Mouse (Mus musculus) embryonic facial prominence, embryonic 13.5 days (tissue): ENCODE results near the gene Nfkb1. TPM values are rescaled to one million over a fixed set of nuclear protein-coding genes. Genes with fewer than 3 reads are reported as not detected.

Source experiments
- ATAC-seq: fragments of 200-750 bp; cut with Nextera tagmentation; 2 replicates; pipeline ENCODE4 v1.8.0; 2017; ENCODE audit warnings: low read depth; ENCODE audit not compliant: insufficient number of reproducible peaks, insufficient read depth, low FRiP score, low TSS enrichment
- H3K27ac ChIP-seq: fragments of 300-500 bp; sonication (generic); 2 replicates; pipeline ENCODE4 v1.5.1; 2015; ENCODE audit warnings: moderate library complexity, mild to moderate bottlenecking, inconsistent platforms
- H3K27me3 ChIP-seq: fragments of 300-500 bp; sonication (generic); 2 replicates; pipeline ENCODE4 v1.6.1; 2015; ENCODE audit warnings: mild to moderate bottlenecking, inconsistent platforms
- H3K36me3 ChIP-seq: fragments of 300-500 bp; sonication (generic); 2 replicates; pipeline ENCODE4 v1.6.1; 2015; ENCODE audit warnings: mild to moderate bottlenecking, inconsistent platforms
- H3K4me1 ChIP-seq: fragments of 300-500 bp; sonication (generic); 2 replicates; pipeline ENCODE4 v1.6.1; 2015; ENCODE audit warnings: inconsistent platforms
- H3K4me2 ChIP-seq: fragments of 300-500 bp; sonication (generic); 2 replicates; pipeline ENCODE4 v1.6.1; 2015; ENCODE audit warnings: moderate library complexity, mild to moderate bottlenecking, inconsistent platforms
- H3K4me3 ChIP-seq: fragments of 300-500 bp; sonication (generic); 2 replicates; pipeline ENCODE4 v1.5.1; 2015; ENCODE audit warnings: mild to moderate bottlenecking, inconsistent platforms
- H3K9ac ChIP-seq: fragments of 300-500 bp; sonication (generic); 2 replicates; pipeline ENCODE4 v1.6.1; 2015; ENCODE audit warnings: mild to moderate bottlenecking, inconsistent platforms
- H3K9me3 ChIP-seq: fragments of 300-500 bp; sonication (generic); 2 replicates; pipeline ENCODE4 v1.6.1; 2016; ENCODE audit warnings: inconsistent platforms
- WGBS: fragments of 180-500 bp; shearing (Covaris S2); methylation state at CpG from one replicate; pipeline ENCODE4 v1.1.7; 2015; ENCODE audit warnings: mixed read lengths; 5-methylcytosine and 5-hydroxymethylcytosine counted together
- polyA plus RNA-seq: library from polyadenylated mRNA; unstranded; fragments of >200 nt; fragmentation: Nextera tagmentation; extraction: Ambion mirVana; gene quantifications from 2 replicates; pipeline ENCODE4 v1.2.1, GENCODE M21; 2015

Nfkb1 gene
- polyA plus RNA-seq, 1 experiment from 2014 or later, result 20.4 TPM

DNA sequence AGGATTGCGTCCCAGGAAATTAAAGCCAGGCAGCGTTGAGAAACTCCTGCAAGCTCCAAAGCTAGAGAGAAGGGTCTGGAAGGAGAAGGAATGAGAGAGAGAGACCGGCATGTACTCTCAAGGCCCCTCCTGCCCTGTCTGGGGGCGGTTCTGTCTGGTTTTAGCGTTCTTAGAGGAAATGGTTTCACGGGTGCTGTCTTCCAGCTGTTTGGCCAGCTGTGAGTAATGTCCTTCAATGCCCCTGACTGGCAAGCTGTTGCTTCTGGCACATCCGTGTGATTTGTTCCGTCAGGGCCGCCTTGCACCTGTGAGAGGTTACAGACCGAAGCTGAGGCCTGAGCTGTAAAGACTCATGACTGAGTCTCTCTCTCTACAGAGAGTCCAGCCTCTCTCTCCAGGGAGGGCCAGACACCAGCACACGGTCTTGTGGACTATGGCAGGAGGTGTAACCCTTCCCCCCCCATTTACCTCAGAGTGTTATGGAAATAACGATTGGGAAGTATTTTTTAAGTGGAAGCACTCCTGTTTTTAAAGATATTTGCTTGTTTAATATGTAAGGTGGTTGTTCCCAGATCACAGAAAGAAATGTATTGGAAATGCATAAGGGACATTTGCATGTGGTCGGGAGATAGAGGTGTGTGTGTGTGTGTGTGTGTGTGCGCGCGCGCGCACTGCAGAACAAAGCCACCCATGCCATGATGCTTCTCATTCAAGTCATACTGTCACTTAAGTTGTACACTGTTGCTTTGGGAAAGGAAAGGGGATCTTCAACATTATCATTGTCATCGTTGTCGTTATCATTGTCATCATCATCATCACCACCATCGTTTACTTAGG is 110.7 kb downstream of the Nfkb1 start:
- 73% methylated on average over 21 of the region's 21 CpGs for WGBS
- no peaks in the 10 kb centered on the region for H3K9me3 ChIP-seq

DNA sequence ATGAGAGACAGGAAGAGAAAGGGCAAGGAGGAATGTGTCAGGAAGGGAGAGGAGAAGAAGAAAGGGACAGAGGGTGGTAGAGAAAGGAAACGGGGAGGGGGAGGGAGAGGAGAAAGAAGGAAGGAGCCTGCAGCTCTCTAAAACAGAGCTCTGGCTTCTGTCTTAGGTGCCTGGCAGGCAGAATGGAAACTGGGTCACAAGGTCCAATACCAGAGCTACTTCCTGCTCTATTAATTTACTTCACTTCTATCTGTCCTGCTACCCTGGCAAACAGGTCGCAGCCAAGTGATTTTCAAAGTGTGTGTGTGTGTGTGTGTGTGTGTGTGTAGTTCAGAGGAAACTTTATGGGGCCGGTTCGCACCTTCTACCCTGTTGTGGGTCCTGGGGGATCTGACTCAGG is 112.2 kb downstream of the Nfkb1 start:
- Histone ChIP-seq H3K9me3 (no peaks in the 10 kb centered on the region), H3K27ac (no peak overlapping the region), H3K36me3 (peaks cover 3% of the 10 kb centered on the region), H3K4me1 (peaks cover 31% of the 10 kb centered on the region), H3K4me2 (no peak overlapping the region), H3K27me3 (no peaks in the 10 kb centered on the region), H3K9ac (no peak overlapping the region), H3K4me3 (no peak overlapping the region)
- WGBS, result 65% methylated on average over 4 of the region's 4 CpGs
- no peak for ATAC-seq

More for the DNA sequence above, 110.7 kb downstream of the Nfkb1 start:
- no peak for ATAC-seq
- no peak overlapping the region for H3K4me2 ChIP-seq
- peaks cover 31% of the 10 kb centered on the region for H3K4me1 ChIP-seq
- peaks cover 15% of the 10 kb centered on the region for H3K36me3 ChIP-seq
- H3K27ac ChIP-seq, result no peak overlapping the region
- no peak overlapping the region for H3K4me3 ChIP-seq
- H3K27me3 ChIP-seq, result no peaks in the 10 kb centered on the region
- no peak overlapping the region for H3K9ac ChIP-seq

GRCm38 (mm10) chr3:135578588-135579140 is 112.7 kb downstream of the Nfkb1 start:
- 53% methylated on average over 5 of the region's 5 CpGs for WGBS

GRCm38 (mm10) chr3:135575126-135575525 is 116.2 kb downstream of the Nfkb1 start:
- Histone ChIP-seq H3K36me3 (no peaks in the 10 kb centered on the region), H3K4me1 (peaks cover 18% of the 10 kb centered on the region), H3K4me2 (no peak overlapping the region), H3K9ac (no peak overlapping the region), H3K27ac (no peak overlapping the region), H3K4me3 (no peak overlapping the region), H3K9me3 (no peaks in the 10 kb centered on the region), H3K27me3 (no peaks in the 10 kb centered on the region)
- WGBS, result 88% methylated on average over 3 of the region's 3 CpGs
- no peak for ATAC-seq

More at GRCm38 (mm10) chr3:135578588-135579140, 112.7 kb downstream of the Nfkb1 start:
- Histone ChIP-seq H3K27ac (no peak overlapping the region), H3K9me3 (no peaks in the 10 kb centered on the region), H3K36me3 (no peaks in the 10 kb centered on the region), H3K27me3 (no peaks in the 10 kb centered on the region), H3K4me1 (peaks cover 35% of the 10 kb centered on the region), H3K4me3 (no peak overlapping the region), H3K9ac (no peak overlapping the region), H3K4me2 (no peak overlapping the region)
- no peak for ATAC-seq

GRCm38 (mm10) chr3:135573051-135573450 is 118.3 kb downstream of the Nfkb1 start:
- Histone ChIP-seq H3K4me3 (no peak overlapping the region), H3K9me3 (no peaks in the 10 kb centered on the region), H3K27me3 (no peaks in the 10 kb centered on the region), H3K4me2 (no peak overlapping the region), H3K9ac (no peak overlapping the region), H3K27ac (no peak overlapping the region), H3K36me3 (no peaks in the 10 kb centered on the region), H3K4me1 (peaks cover 9% of the 10 kb centered on the region; the same call in 1 of the 2 replicates)
- ATAC-seq, result no peak
- 50% methylated on average over 6 of the region's 6 CpGs for WGBS

- Histone ChIP-seq H3K36me3 (no peaks in the 10 kb centered on the region), H3K9ac (no peak overlapping the region), H3K27me3 (no peaks in the 10 kb centered on the region), H3K4me2 (no peak overlapping the region; the same call in 1 of the 2 replicates), H3K9me3 (no peaks in the 10 kb centered on the region), H3K4me3 (0 out of 2 replicates have a peak overlapping the region, but pooled peaks have one; percentile 4), H3K27ac (no peak overlapping the region), H3K4me1 (peaks cover 9% of the 10 kb centered on the region; the same call in 1 of the 2 replicates)
- WGBS, result 68% methylated on average over 13 of the region's 13 CpGs
- ATAC-seq, result no peak
Observed at GRCm38 (mm10) chr3:135571540-135571939, 119.8 kb downstream of the Nfkb1 start.

- no peak overlapping the region for H3K4me3 ChIP-seq
- H3K27me3 ChIP-seq, result no peaks in the 10 kb centered on the region
- peaks cover 4% of the 10 kb centered on the region; the same call in 1 of the 2 replicates for H3K4me1 ChIP-seq
- no peak for ATAC-seq
- no peaks in the 10 kb centered on the region for H3K36me3 ChIP-seq
- H3K9me3 ChIP-seq, result no peaks in the 10 kb centered on the region
- no peak overlapping the region for H3K9ac ChIP-seq
- WGBS, result 73% methylated on average over 5 of the region's 5 CpGs
- no peak overlapping the region for H3K27ac ChIP-seq
- no peak overlapping the region for H3K4me2 ChIP-seq
Observed at GRCm38 (mm10) chr3:135568633-135569032, 122.7 kb downstream of the Nfkb1 start.

DNA sequence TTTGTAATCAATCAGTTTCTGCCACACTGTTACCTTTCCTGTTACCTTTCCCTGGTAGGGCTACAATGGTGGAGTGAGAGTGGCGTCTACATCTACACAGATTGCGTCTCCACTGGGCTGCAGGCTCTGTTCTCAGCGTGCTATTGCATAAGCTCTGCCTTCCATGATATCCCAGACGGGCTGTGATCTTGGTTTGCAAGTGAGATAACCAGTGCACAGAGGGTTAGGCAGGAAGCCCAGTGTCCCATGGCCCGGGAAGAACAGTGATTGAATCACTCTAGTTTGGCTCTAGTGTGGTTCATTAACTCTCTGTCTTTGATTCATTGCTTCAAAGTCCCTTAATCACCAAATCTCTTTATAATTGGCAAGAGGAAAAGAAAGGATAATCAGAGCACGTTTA is 123.5 kb downstream of the Nfkb1 start:
- H3K4me3 ChIP-seq, result no peak overlapping the region
- no peak overlapping the region for H3K9ac ChIP-seq
- ATAC-seq, result no peak
- WGBS, result 77% methylated on average over 6 of the region's 6 CpGs
- no peaks in the 10 kb centered on the region for H3K4me1 ChIP-seq
- no peaks in the 10 kb centered on the region for H3K36me3 ChIP-seq
- H3K4me2 ChIP-seq, result no peak overlapping the region
- no peaks in the 10 kb centered on the region for H3K27me3 ChIP-seq
- no peak overlapping the region for H3K27ac ChIP-seq
- H3K9me3 ChIP-seq, result no peaks in the 10 kb centered on the region

GRCm38 (mm10) chr3:135565306-135565705 is 126.0 kb downstream of the Nfkb1 start:
- no peak overlapping the region for H3K9ac ChIP-seq
- H3K4me3 ChIP-seq, result no peak overlapping the region
- H3K27me3 ChIP-seq, result no peaks in the 10 kb centered on the region
- no peak overlapping the region for H3K4me2 ChIP-seq
- no peaks in the 10 kb centered on the region for H3K4me1 ChIP-seq
- no peaks in the 10 kb centered on the region for H3K9me3 ChIP-seq
- no peaks in the 10 kb centered on the region for H3K36me3 ChIP-seq
- ATAC-seq, result no peak
- WGBS, result 85% methylated on average over 4 of the region's 4 CpGs
- H3K27ac ChIP-seq, result no peak overlapping the region

DNA sequence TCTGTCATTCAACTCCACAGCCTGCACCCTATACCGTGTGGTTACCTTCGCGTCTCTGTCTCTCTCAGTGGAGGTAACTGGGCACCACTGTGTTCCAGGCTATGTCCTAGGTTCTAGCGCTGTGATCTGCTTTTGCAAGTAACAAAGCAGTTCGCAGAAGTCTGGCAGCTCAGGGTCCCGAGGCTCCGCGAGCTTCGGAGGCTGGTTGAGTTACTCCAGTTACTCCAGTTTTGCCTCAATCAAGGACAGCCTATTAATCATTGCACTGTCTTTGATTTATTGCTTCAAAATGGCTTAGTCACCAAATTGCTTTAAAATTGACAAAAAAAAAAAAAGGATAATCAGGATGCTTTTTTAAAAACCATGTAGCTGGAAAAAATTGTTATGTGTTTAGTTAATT is 126.6 kb downstream of the Nfkb1 start:
- H3K4me2 ChIP-seq, result no peak overlapping the region
- no peaks in the 10 kb centered on the region for H3K27me3 ChIP-seq
- ATAC-seq, result no peak
- no peak overlapping the region for H3K9ac ChIP-seq
- H3K9me3 ChIP-seq, result no peaks in the 10 kb centered on the region
- WGBS, result 81% methylated on average over 9 of the region's 9 CpGs
- no peaks in the 10 kb centered on the region for H3K4me1 ChIP-seq
- H3K4me3 ChIP-seq, result no peak overlapping the region
- no peaks in the 10 kb centered on the region for H3K36me3 ChIP-seq
- no peak overlapping the region for H3K27ac ChIP-seq

DNA sequence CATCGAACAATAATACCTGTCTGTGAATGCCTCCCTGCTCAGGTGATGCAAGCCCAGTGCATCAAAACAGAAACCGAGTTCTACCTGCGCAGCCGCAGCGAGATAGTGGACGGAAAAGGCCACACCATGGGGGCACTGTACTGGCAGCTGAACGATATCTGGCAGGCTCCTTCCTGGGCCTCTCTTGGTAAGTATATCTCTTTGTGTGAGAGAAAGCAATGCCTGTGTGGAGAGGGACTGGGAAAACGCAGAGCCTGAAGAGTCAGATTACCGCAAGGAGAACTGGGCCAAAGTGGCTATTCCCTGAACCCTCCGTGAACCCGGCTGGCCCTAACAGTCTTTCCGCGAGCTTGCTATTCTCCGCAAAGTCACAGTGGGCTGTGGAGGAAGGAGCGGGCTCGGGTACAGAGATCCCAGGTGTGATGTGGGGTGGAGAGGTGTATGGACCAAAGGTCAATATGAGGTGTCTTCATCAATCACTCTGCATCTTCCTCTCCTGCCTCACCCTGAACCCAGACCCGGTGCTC is 128.1 kb downstream of the Nfkb1 start:
- ATAC-seq, result no peak
- no peaks in the 10 kb centered on the region for H3K36me3 ChIP-seq

GRCm38 (mm10) chr3:135562036-135562435 is 129.3 kb downstream of the Nfkb1 start:
- ATAC-seq, result no peak
- H3K4me1 ChIP-seq, result no peaks in the 10 kb centered on the region
- no peaks in the 10 kb centered on the region for H3K36me3 ChIP-seq
- no peak overlapping the region for H3K4me3 ChIP-seq
- H3K27ac ChIP-seq, result no peak overlapping the region
- H3K4me2 ChIP-seq, result no peak overlapping the region
- WGBS, result 77% methylated on average over 7 of the region's 7 CpGs
- H3K27me3 ChIP-seq, result no peaks in the 10 kb centered on the region
- H3K9ac ChIP-seq, result no peak overlapping the region
- no peaks in the 10 kb centered on the region for H3K9me3 ChIP-seq

More for the DNA sequence above, 128.1 kb downstream of the Nfkb1 start:
- 76% methylated on average over 17 of the region's 17 CpGs for WGBS
- Histone ChIP-seq H3K4me2 (no peak overlapping the region), H3K4me3 (no peak overlapping the region), H3K4me1 (no peaks in the 10 kb centered on the region), H3K27me3 (no peaks in the 10 kb centered on the region), H3K9ac (no peak overlapping the region), H3K9me3 (no peaks in the 10 kb centered on the region), H3K27ac (no peak overlapping the region)
